Mouse (Mus musculus) B cell, adult 2 months (primary cell): ENCODE results near the gene Gm48551.
A peak's percentile ranks its signal among the peaks of the same experiment; 100 is the strongest.

Source experiments
- DNase-seq, 2 experiments: peaks; one replicate each; pipeline ENCODE4 v3.0.0; 2022

Gene Gm48551

GRCm38 (mm10) chr10:81356991-81357844, 27.0 kb upstream of the Gm48551 start, which contains the start of gene Mfsd12:
TSS of gene Mfsd12 (plus strand) at chr10:81357491.
- DNase-seq: peak; percentile 85 to 87

DNA sequence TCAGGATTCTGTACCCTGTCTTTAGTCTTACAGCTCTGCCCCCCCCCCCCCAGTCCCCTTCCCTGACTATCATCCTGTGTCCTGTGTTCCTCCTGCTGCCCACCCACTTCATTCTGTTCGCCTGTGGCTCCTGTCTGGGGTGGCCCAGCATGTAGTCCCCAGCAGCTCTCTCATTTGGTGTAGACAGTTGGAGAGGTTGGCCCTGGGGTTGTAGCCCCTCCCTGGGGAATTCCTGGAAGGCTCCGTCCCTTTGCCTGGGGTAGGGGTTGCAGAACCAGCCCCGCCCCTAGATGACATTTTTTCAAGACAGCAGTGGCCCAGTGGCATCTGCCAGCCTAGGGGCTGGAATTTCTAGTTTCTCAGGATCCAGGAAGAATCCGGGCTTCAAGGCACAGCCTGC, 26.1 kb upstream of the Gm48551 start:
- DNase-seq: no peak

GRCm38 (mm10) chr10:81358841-81359240, 25.4 kb upstream of the Gm48551 start:
- DNase-seq: no peak

DNA sequence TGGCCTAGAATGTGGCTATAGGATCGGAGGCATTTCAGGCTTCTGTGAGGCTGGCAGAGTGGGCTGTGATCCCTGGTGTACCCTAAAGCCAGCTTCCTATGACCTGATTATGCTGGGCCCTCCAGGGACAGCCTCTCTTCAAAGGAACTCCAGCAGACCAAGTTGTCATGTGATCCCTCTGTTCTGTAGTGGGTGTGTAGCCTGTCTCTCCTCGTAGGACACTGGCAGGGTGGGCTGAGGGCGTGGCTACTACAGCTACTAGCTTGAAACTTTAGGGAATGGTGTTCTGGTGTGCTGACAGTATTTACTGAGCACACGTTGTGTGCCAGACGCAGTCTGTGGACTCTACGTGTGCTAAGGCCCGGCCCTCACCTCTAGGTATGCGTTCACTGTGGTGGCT, 23.5 kb upstream of the Gm48551 start:
- DNase-seq: no peak

- no peak for DNase-seq
Observed at GRCm38 (mm10) chr10:81362336-81362949, 21.8 kb upstream of the Gm48551 start.

DNA sequence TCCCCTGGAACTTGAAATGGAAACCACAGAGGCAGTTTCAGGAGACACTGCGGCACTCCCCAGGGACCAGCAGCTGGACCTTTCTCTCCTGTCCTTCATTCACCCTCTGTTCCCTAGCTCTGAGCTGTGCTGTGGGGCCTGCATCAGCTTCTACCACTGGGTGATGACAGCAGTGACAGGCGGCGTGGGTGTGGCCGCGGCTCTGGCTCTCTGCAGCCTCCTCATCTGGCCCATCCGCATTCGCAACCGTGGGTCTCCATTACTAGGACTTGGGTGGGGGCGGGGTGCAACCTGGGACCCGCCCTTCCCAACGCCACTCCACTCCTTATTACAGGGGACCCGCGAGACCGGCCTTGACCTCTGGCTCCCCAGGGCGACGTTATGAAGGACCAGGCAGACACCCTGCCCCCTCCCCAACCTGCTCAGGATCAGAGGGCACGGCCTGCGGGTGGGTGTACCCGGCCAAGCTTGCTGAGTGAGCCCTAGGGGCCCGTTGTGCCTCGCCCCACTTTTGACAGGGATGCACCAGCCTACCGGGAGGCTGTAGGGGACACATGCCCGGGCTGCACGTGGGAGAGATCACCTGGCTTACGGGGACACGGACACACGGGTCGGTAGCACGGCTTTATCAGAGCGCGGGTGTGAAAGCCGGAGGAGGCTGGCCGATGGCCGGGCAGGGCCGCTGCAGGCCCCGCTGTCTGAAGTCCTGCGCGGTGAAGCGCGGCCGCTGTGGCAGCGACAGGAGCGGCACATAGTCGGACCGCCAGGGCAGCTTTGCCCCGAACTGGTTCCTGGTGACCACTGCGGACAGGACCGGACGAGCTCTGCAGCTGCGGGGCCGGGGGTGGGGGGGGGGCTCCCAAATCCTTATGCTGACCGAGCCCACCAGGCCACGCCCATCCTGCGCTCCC, 20.6 kb upstream of the Gm48551 start:
- no peak for DNase-seq

GRCm38 (mm10) chr10:81364666-81365065, 19.6 kb upstream of the Gm48551 start:
- DNase-seq: no peak

DNA sequence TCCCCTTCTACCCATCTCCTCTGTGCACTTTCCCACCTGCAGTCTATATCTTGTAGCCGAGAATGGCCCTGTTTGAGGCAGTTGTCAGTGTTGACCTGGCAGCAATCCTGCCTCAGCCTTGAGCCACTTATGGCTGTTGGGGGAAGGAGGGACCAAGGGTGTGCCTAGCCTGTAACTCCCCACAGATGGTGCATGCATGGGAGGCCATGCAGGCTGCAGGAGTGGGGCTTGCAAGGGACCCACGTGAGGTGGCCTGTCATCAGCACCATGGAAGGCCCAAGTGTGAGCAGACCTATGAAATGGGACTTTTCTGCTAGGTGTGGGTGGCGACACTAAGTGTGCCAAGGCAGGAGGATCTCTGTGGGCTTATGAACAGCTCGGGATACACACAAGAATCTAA, 19.2 kb upstream of the Gm48551 start:
- no peak for DNase-seq

DNA sequence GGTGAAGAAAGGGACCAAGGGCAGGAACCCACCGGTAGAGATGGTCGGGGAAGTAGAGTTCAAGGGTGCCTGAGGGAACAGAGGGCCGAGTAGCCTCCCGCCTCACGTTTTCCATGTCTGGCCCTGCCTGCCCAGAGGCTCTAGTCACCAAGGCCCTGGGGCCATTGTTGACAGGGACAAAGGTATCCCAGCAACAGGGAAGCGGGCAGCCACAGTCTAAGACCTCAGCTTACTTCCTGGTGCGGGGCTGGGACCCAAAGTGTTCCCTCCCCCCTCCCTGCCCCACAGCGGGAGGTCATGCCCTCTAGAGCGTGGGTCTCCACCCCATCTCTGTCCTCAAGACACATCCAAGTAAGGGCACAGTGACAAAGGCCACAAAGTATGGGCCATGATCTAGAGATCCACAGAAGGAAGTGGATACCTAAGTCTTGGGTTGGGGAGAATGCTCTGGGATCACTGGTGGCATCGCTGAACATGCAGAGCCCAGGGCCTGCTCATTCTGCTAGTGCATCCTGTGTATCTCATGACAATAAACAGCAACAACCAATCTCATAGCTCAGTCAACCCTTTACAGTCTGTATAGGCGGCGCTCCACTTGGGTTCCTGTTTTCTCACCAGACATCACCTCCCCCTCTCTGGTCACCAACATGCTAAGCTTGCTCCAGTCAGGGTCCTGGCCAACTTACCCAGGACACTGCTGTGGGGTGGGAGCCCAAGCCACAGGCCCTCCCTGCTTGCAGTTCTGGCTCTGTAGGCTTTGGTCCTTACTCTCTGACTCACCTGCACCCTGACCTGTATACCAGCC, 18.4 kb upstream of the Gm48551 start, which contains the start of gene 4930404N11Rik:
Gene 4930404N11Rik, minus strand, starts transcription at position 145 of the 805 bp plus-strand sequence.
- no peak for DNase-seq

DNA sequence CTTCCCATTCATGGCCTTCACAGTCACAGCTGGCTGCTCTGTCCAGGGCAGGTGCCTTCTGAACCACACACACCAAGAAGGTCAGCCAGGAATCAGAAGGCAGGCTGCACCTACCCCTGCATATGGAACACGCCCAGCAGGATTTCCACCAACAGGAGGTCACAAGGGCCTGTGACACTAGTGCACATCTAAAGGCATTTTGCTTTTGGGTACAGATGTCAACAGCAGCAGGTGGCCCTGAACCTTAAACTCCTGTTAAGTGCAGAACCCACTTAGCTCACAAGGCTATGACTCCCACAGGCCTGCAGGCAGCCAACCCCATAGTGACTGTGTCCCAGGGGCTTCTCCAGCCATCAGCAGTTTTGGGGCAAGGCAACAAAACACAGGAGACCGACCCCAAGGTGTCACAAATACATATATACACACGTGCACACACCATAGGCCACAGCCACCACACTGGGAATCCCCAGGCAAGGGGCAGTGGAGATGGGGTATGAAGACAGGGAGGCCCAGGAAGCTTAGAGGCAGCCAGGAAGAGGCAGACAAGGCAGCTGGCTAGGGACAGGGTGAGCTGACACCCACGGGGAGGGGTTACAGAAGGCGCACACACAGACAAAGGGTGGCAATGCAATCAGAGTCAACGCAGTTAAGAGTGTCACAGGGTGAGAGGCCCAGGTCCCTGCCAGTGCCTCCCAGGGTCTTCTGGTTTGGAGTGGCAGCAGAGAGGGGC, 17.6 kb upstream of the Gm48551 start:
- DNase-seq: no peak

DNA sequence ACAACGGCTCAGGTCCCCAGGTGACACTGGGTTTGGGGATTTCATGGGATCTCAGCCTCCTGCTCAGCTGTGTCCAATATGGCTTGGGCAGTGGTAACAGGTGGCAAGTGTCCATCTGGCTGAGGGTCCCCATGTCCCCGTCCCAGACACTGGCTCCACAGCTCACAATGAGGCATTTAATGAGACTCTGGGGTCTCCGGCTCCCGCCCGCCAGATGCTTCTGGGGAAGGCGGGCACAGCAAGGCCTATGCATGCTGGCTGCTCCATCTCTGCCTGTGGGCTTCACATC, 17.1 kb upstream of the Gm48551 start:
- no peak for DNase-seq

GRCm38 (mm10) chr10:81375322-81375721, 8.9 kb upstream of the Gm48551 start:
- DNase-seq: no peak

DNA sequence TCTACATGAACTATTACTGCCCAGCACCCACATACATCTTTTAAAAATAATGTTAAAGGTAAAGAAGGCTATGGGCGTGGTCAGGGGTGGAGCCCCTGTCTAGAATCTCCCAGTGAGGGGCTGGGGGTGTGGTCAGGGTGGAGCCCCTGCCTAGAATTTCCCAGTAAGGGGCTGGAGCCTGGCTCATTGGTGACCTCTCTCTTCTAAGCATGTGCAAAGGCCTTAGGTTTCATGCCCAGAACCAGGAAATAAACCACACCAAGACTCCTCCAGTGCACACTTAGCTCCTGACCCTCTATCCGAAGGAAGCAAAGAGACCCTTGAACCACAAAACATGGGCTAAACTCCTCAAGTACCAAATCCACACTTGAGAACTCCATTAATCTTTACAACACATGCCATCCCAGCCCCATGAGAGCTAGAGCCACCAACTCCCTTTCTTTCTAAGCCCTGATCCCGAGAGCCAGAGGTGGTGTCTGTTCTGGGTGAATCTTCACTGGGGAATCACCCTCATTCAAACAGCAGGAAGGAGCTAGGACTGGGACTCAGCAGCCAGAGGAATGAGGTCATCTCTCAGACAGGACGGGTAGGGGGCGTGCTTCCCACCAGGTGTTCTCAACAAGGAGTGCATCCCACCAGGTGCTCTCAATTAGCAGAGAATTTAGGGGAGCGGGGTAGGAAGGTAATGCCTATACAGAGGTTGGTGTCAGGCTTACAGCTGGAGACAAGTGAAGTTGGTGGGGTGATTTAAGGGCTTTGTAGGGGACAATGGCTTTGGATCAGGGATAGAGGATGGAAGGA, 7.5 kb upstream of the Gm48551 start:
- DNase-seq: no peak

DNA sequence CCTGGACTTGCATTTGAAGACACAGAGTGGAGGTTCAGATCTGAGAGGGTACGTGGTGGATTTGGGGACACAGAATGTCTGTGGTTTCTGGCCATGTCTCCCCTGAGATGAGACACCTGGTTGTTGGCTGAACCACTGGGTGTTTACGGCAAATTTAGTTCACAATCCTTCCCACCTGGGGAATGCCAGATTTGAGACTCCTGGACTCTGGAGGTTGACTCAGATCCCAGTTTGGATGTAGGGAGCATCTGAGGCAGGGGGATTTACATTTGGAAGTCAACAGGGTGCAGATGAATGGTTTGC, 7.0 kb upstream of the Gm48551 start:
- DNase-seq: no peak

- no peak for DNase-seq
Observed at GRCm38 (mm10) chr10:81377793-81378552, 6.3 kb upstream of the Gm48551 start, which contains the start of gene Fzr1. TSS of gene Fzr1 (minus strand) at chr10:81378516.

DNA sequence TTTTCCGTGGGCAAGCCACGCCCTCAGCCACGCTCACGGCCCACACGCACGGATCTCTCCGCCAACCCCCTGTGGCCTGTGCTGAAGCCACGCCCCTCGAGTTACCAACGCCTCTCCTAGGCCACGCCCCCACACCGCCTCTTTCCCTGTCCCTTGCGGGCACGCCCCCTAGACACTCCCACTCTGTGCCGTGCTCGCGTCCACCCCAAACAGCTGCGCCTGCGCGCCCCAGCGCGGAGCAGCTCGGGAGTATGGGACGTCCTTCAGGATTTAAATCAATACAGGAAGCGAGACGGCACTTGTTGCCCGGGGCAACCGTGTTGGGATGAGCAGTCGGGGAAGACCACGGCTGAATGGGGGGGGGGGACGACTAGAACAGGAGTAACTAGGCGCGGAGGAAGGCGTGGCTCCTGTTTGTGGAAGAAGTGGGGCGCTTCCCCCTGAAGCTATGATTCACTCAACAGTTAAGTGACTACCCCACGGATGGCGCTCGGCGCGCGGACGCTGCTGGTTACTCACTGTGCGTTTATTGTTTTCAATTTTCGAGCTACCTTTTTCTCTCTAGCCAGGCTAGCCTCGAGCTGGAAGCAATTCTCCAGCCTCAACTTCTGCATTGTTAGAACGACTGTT, 5.6 kb upstream of the Gm48551 start:
- DNase-seq: peak; percentile 100

DNA sequence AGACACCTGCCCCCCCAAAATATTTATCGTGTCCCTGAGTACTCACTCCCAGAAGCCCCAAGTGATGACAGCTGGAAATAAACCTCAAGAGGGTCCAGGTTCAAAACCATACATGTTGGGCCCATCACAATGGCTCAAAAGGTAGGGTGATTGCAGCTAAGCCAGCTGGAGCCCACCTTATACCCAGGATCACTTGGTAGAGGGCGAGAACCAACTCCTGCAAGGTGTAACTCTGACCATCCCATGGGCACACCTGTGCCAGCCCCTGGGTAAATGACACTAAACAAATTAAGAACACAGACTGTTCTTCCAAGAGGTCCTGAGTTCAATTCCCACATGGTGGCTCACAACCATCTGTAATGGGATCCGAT, 5.1 kb upstream of the Gm48551 start:
- DNase-seq: no peak

GRCm38 (mm10) chr10:81379809-81380378, 4.4 kb upstream of the Gm48551 start:
- DNase-seq: no peak

DNA sequence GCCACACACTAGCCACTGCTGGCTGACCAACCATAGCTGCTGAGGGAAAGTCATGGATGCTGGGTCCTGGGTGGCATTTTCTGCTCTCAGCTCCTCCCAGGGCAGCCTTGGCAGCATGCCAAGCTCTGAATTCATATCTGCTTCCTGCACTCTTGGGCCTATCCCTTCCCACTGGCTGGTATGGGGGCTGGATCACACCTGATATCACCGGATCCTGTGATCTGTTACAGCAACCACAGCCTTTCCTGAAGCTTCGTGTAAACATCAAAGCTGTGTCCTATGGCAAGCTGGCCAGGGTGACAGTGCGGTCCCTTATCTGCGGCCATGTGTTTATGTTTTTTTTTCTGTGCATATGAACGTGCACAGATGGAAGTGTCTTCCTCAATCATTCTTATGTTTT, 2.2 kb upstream of the Gm48551 start:
- DNase-seq: no peak

DNA sequence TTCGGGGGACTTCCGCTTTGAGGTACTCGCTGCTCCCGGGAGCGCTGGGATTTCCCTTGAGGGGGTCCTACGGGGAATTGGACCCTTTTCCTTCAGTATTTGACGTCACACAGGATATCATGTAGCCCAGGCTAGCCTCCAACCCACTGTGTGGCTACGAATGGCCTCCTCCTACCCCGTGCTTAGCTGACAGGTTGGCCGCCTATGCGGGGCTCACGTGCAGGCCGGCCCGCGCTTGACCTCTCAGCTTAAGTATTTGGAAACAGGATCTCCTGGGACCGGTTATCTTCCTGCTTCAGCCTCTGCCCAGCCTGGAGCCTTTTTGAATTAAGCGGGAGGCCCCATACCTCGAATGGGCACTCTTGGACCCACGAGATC, 328 bp downstream of the Gm48551 start:
- DNase-seq: no peak
